Mouse (Mus musculus) limb, embryonic 15.5 days (tissue): ENCODE results near the gene Gm20388. TPM values are rescaled to one million over a fixed set of nuclear protein-coding genes. Genes with fewer than 3 reads are reported as not detected.

Experiments used
- ATAC-seq: fragments of 200-750 bp; cut with Nextera tagmentation; 2 replicates; pipeline ENCODE4 v1.8.0; 2017; ENCODE audit warnings: low read depth, moderate TSS enrichment; ENCODE audit not compliant: insufficient number of reproducible peaks, low FRiP score, low TSS enrichment
- H3K27ac ChIP-seq: fragments of 300-500 bp; sonication (generic); 2 replicates; pipeline ENCODE4 v1.5.1; 2015; ENCODE audit warnings: moderate library complexity, mild to moderate bottlenecking, inconsistent platforms
- H3K27me3 ChIP-seq: fragments of 300-500 bp; sonication (generic); 2 replicates; pipeline ENCODE4 v1.6.1; 2015; ENCODE audit warnings: inconsistent platforms
- H3K36me3 ChIP-seq: fragments of 300-500 bp; sonication (generic); 2 replicates; pipeline ENCODE4 v1.6.1; 2015; ENCODE audit warnings: inconsistent platforms
- H3K4me1 ChIP-seq: fragments of 300-500 bp; sonication (generic); 2 replicates; pipeline ENCODE4 v1.6.1; 2015; ENCODE audit warnings: inconsistent platforms
- H3K4me2 ChIP-seq: fragments of 300-500 bp; sonication (generic); 2 replicates; pipeline ENCODE4 v1.6.1; 2015; ENCODE audit warnings: mild to moderate bottlenecking, inconsistent platforms
- H3K4me3 ChIP-seq: fragments of 300-500 bp; sonication (generic); 2 replicates; pipeline ENCODE4 v1.5.1; 2015; ENCODE audit warnings: mild to moderate bottlenecking, inconsistent platforms
- H3K9ac ChIP-seq: fragments of 300-500 bp; sonication (generic); 2 replicates; pipeline ENCODE4 v1.6.1; 2015; ENCODE audit warnings: inconsistent platforms
- H3K9me3 ChIP-seq: fragments of 300-500 bp; sonication (generic); 2 replicates; pipeline ENCODE4 v1.6.1; 2016; ENCODE audit warnings: inconsistent platforms
- WGBS: fragments of 180-500 bp; shearing (Covaris S2); methylation state at CpG from one replicate; pipeline ENCODE4 v1.1.7; 2015; 5-methylcytosine and 5-hydroxymethylcytosine counted together
- polyA plus RNA-seq: library from polyadenylated mRNA; unstranded; fragments of >200 nt; fragmentation: Nextera tagmentation; extraction: Ambion mirVana; gene quantifications from 2 replicates; pipeline ENCODE4 v1.2.1, GENCODE M21; 2015

Gene Gm20388
- polyA plus RNA-seq, 1 experiment from 2014 or later = 4.9 TPM

GRCm38 (mm10) chr8:124311723-124312122 lies 4401.1 kb downstream of the Gm20388 start:
- Histone ChIP-seq H3K4me3 (no peak overlapping the region), H3K9me3 (no peaks in the 10 kb centered on the region), H3K9ac (no peak overlapping the region), H3K4me2 (no peak overlapping the region), H3K27ac (no peak overlapping the region), H3K27me3 (no peaks in the 10 kb centered on the region), H3K36me3 (peaks cover 14% of the 10 kb centered on the region), H3K4me1 (peaks cover 26% of the 10 kb centered on the region)
- WGBS = 93% methylated on average over 17 of the region's 17 CpGs
- ATAC-seq = no peak

- no peak overlapping the region for H3K9ac ChIP-seq
- WGBS = 94% methylated on average over 10 of the region's 10 CpGs
- no peaks in the 10 kb centered on the region for H3K9me3 ChIP-seq
- no peak overlapping the region for H3K4me2 ChIP-seq
- peaks cover 29% of the 10 kb centered on the region for H3K4me1 ChIP-seq
- no peak overlapping the region for H3K27ac ChIP-seq
- no peak for ATAC-seq
- no peaks in the 10 kb centered on the region for H3K27me3 ChIP-seq
- peaks cover 14% of the 10 kb centered on the region for H3K36me3 ChIP-seq
- H3K4me3 ChIP-seq = no peak overlapping the region
Measured at GRCm38 (mm10) chr8:124312228-124312627, 4401.6 kb downstream of the Gm20388 start.

GRCm38 (mm10) chr8:124314803-124315202 lies 4404.2 kb downstream of the Gm20388 start:
- no peak for ATAC-seq
- peaks cover 9% of the 10 kb centered on the region; the same call in 1 of the 2 replicates for H3K36me3 ChIP-seq
- H3K4me2 ChIP-seq = no peak overlapping the region
- no peaks in the 10 kb centered on the region for H3K27me3 ChIP-seq
- no peaks in the 10 kb centered on the region for H3K9me3 ChIP-seq
- no peak overlapping the region for H3K4me3 ChIP-seq
- 64% methylated on average over 10 of the region's 10 CpGs for WGBS
- no peak overlapping the region for H3K9ac ChIP-seq
- peaks cover 34% of the 10 kb centered on the region for H3K4me1 ChIP-seq
- no peak overlapping the region for H3K27ac ChIP-seq

GRCm38 (mm10) chr8:124316466-124317136 lies 4406.0 kb downstream of the Gm20388 start:
- Histone ChIP-seq H3K4me3 (no peak overlapping the region), H3K4me1 (peaks cover 41% of the 10 kb centered on the region), H3K4me2 (no peak overlapping the region), H3K27ac (peak overlapping the region; percentile 43; the same call in 1 of the 2 replicates), H3K36me3 (peaks cover 4% of the 10 kb centered on the region; the same call in 1 of the 2 replicates), H3K9ac (no peak overlapping the region), H3K27me3 (no peaks in the 10 kb centered on the region), H3K9me3 (no peaks in the 10 kb centered on the region)
- no peak for ATAC-seq
- 60% methylated on average over 12 of the region's 12 CpGs for WGBS

- no peaks in the 10 kb centered on the region for H3K9me3 ChIP-seq
- 53% methylated on average over 8 of the region's 8 CpGs for WGBS
- H3K9ac ChIP-seq = no peak overlapping the region
- peaks cover 4% of the 10 kb centered on the region; the same call in 1 of the 2 replicates for H3K36me3 ChIP-seq
- ATAC-seq = no peak
- H3K27ac ChIP-seq = no peak overlapping the region
- H3K27me3 ChIP-seq = no peaks in the 10 kb centered on the region
- peaks cover 41% of the 10 kb centered on the region for H3K4me1 ChIP-seq
- no peak overlapping the region for H3K4me2 ChIP-seq
- no peak overlapping the region for H3K4me3 ChIP-seq
Measured at GRCm38 (mm10) chr8:124317191-124317682, 4406.6 kb downstream of the Gm20388 start.

- ATAC-seq = no peak
- Histone ChIP-seq H3K27ac (no peak overlapping the region), H3K27me3 (no peaks in the 10 kb centered on the region), H3K9me3 (no peaks in the 10 kb centered on the region), H3K36me3 (peaks cover 10% of the 10 kb centered on the region), H3K4me3 (no peak overlapping the region), H3K4me1 (peaks cover 41% of the 10 kb centered on the region), H3K4me2 (no peak overlapping the region), H3K9ac (no peak overlapping the region)
- 80% methylated on average over 6 of the region's 6 CpGs for WGBS
Measured at GRCm38 (mm10) chr8:124317821-124318220, 4407.2 kb downstream of the Gm20388 start.

GRCm38 (mm10) chr8:124318612-124319315 lies 4408.1 kb downstream of the Gm20388 start:
- Histone ChIP-seq H3K36me3 (peaks cover 19% of the 10 kb centered on the region), H3K9ac (no peak overlapping the region), H3K4me1 (peaks cover 42% of the 10 kb centered on the region), H3K27ac (no peak overlapping the region), H3K9me3 (no peaks in the 10 kb centered on the region), H3K4me3 (no peak overlapping the region), H3K27me3 (no peaks in the 10 kb centered on the region), H3K4me2 (no peak overlapping the region)
- 70% methylated on average over 11 of the region's 11 CpGs for WGBS
- 0 out of 2 replicates have a peak, but pooled peaks have one; percentile 30 for ATAC-seq

GRCm38 (mm10) chr8:124319316-124319652 lies 4408.6 kb downstream of the Gm20388 start:
- H3K27ac ChIP-seq = no peak overlapping the region
- no peak overlapping the region for H3K9ac ChIP-seq
- no peak for ATAC-seq
- peaks cover 25% of the 10 kb centered on the region for H3K36me3 ChIP-seq
- no peak overlapping the region for H3K4me3 ChIP-seq
- WGBS = 85% methylated on average over 4 of the region's 4 CpGs
- no peak overlapping the region for H3K4me2 ChIP-seq
- H3K27me3 ChIP-seq = no peaks in the 10 kb centered on the region
- H3K4me1 ChIP-seq = peaks cover 39% of the 10 kb centered on the region
- H3K9me3 ChIP-seq = no peaks in the 10 kb centered on the region

GRCm38 (mm10) chr8:124321227-124321840 lies 4410.7 kb downstream of the Gm20388 start:
- WGBS = 57% methylated on average over 12 of the region's 12 CpGs
- ATAC-seq = no peak
- no peak overlapping the region for H3K4me3 ChIP-seq
- no peak overlapping the region for H3K9ac ChIP-seq
- H3K4me2 ChIP-seq = no peak overlapping the region
- no peak overlapping the region for H3K27ac ChIP-seq
- peaks cover 44% of the 10 kb centered on the region for H3K36me3 ChIP-seq
- peaks cover 24% of the 10 kb centered on the region for H3K4me1 ChIP-seq
- no peaks in the 10 kb centered on the region for H3K9me3 ChIP-seq
- H3K27me3 ChIP-seq = no peaks in the 10 kb centered on the region

- no peaks in the 10 kb centered on the region for H3K27me3 ChIP-seq
- H3K4me2 ChIP-seq = no peak overlapping the region
- 83% methylated on average over 14 of the region's 14 CpGs for WGBS
- peaks cover 64% of the 10 kb centered on the region for H3K36me3 ChIP-seq
- H3K9me3 ChIP-seq = no peaks in the 10 kb centered on the region
- no peak overlapping the region for H3K27ac ChIP-seq
- no peak overlapping the region for H3K4me3 ChIP-seq
- ATAC-seq = no peak
- peaks cover 10% of the 10 kb centered on the region for H3K4me1 ChIP-seq
- H3K9ac ChIP-seq = no peak overlapping the region
Measured at GRCm38 (mm10) chr8:124323356-124323755, 4412.7 kb downstream of the Gm20388 start.

- 86% methylated on average over 7 of the region's 7 CpGs for WGBS
Measured at GRCm38 (mm10) chr8:124328259-124328658, 4417.6 kb downstream of the Gm20388 start.

GRCm38 (mm10) chr8:124329690-124330089 lies 4419.0 kb downstream of the Gm20388 start:
- Histone ChIP-seq H3K4me3 (no peak overlapping the region), H3K4me1 (no peaks in the 10 kb centered on the region), H3K36me3 (peaks cover 86% of the 10 kb centered on the region), H3K27me3 (no peaks in the 10 kb centered on the region), H3K9ac (no peak overlapping the region), H3K4me2 (no peak overlapping the region), H3K9me3 (no peaks in the 10 kb centered on the region), H3K27ac (no peak overlapping the region)
- no peak for ATAC-seq
- WGBS = 80% methylated on average over 10 of the region's 10 CpGs

More at GRCm38 (mm10) chr8:124328259-124328658, 4417.6 kb downstream of the Gm20388 start:
- no peaks in the 10 kb centered on the region for H3K27me3 ChIP-seq
- H3K27ac ChIP-seq = no peak overlapping the region
- H3K4me2 ChIP-seq = no peak overlapping the region
- no peak overlapping the region for H3K9ac ChIP-seq
- H3K36me3 ChIP-seq = peaks cover 87% of the 10 kb centered on the region
- H3K4me1 ChIP-seq = no peaks in the 10 kb centered on the region
- H3K4me3 ChIP-seq = no peak overlapping the region
- no peak for ATAC-seq
- H3K9me3 ChIP-seq = no peaks in the 10 kb centered on the region
